Mouse (Mus musculus) ES-Bruce4 (cell line): ENCODE measurements at regions not wholly inside any gene's neighbourhood (a gene's known extent, or its start where the extent isn't known, plus 50 kb on each side); places are given as distances from the start of the nearest gene placed in this dataset.

Experiments used
- H3K27ac ChIP-seq: 2 replicates; pipeline ENCODE4 v1.5.1; 2012; ENCODE audit warnings: low read length, inconsistent platforms; ENCODE audit not compliant: insufficient read depth
- H3K27me3 ChIP-seq: 2 replicates; pipeline ENCODE4 v1.6.1; 2012; ENCODE audit warnings: mild to moderate bottlenecking, low read length, inconsistent platforms; ENCODE audit not compliant: control insufficient read depth, poor library complexity, insufficient read depth, severe bottlenecking
- H3K36me3 ChIP-seq: 2 replicates; pipeline ENCODE4 v1.6.1; 2012; ENCODE audit warnings: inconsistent platforms, mild to moderate bottlenecking, low read length, moderate library complexity; ENCODE audit not compliant: control insufficient read depth, poor library complexity, insufficient read depth, severe bottlenecking
- H3K4me1 ChIP-seq: one replicate; pipeline ENCODE4 v1.8.1; 2011; ENCODE audit warnings: low read length; ENCODE audit not compliant: control insufficient read depth, insufficient read depth
- H3K4me3 ChIP-seq: 2 replicates; pipeline ENCODE4 v1.5.1; 2011; ENCODE audit warnings: low read depth, mild to moderate bottlenecking, low read length
- H3K9ac ChIP-seq: 2 replicates; pipeline ENCODE4 v1.6.1; 2012; ENCODE audit warnings: low read depth, mild to moderate bottlenecking, inconsistent platforms; ENCODE audit not compliant: poor library complexity, severe bottlenecking
- H3K9me3 ChIP-seq: replicated peaks from 2 replicates; pipeline ENCODE4 v1.6.1; 2012; ENCODE audit warnings: mild to moderate bottlenecking, low read length, inconsistent platforms; ENCODE audit not compliant: control insufficient read depth, poor library complexity, insufficient read depth, severe bottlenecking
- CTCF ChIP-seq: IDR thresholded peaks from one replicate; pipeline ENCODE4 v1.8.1; 2011; ENCODE audit warnings: low read depth, low read length
- EP300 ChIP-seq: IDR thresholded peaks from 2 replicates; pipeline ENCODE4 v1.6.1; 2011; ENCODE audit warnings: low read depth, low read length; ENCODE audit not compliant: insufficient read depth
- POLR2A ChIP-seq: IDR thresholded peaks from one replicate; pipeline ENCODE4 v1.8.1; 2011; ENCODE audit warnings: low read length; ENCODE audit not compliant: insufficient read depth

GRCm38 (mm10) chr5:37967106-37967913 lies 71.2 kb upstream of the Stx18 start:
- H3K4me3 ChIP-seq, result no peak overlapping the region

DNA sequence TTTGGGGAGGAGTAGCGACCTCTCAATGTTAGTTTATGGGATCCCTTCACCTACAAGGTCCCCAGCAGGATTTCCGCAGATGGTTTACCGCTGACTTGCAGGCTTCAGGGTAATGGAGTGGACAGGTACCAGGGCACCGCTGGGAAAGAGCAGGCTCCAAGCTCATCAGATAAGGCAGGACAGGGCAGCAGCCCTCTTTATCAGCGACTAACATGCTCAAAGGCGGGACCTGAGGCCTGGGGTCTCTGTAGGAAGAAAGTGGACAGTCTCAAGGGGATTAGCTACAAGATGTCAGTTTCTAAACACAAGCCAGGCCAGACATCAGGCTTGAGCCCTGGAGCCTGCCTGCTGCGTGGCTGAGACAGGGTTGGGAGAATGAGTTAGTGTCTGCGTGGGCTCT lies 74.9 kb upstream of the Stx18 start:
- Histone ChIP-seq H3K36me3 (no peaks in the 10 kb centered on the region), H3K27me3 (no peaks in the 10 kb centered on the region), H3K4me3 (no peak overlapping the region), H3K4me1 (peaks cover 5% of the 10 kb centered on the region), H3K9ac (no peak overlapping the region), H3K27ac (no peak overlapping the region), H3K9me3 (no peaks in the 10 kb centered on the region)
- TF ChIP-seq EP300, result no peak
- no peak for TF ChIP-seq POLR2A
- no peak for TF ChIP-seq CTCF

More at GRCm38 (mm10) chr5:37967106-37967913, 71.2 kb upstream of the Stx18 start:
- H3K27me3 ChIP-seq, result no peaks in the 10 kb centered on the region
- H3K27ac ChIP-seq, result no peak overlapping the region
- H3K4me1 ChIP-seq, result peaks cover 5% of the 10 kb centered on the region
- TF ChIP-seq EP300 (no peak), CTCF (no peak), POLR2A (no peak)
- no peak overlapping the region for H3K9ac ChIP-seq
- no peaks in the 10 kb centered on the region for H3K9me3 ChIP-seq
- H3K36me3 ChIP-seq, result no peaks in the 10 kb centered on the region

GRCm38 (mm10) chr5:37962513-37962912 lies 76.0 kb upstream of the Stx18 start:
- TF ChIP-seq POLR2A (no peak), EP300 (no peak), CTCF (no peak)
- Histone ChIP-seq H3K27me3 (no peaks in the 10 kb centered on the region; the same call in 1 of the 2 replicates), H3K27ac (no peak overlapping the region), H3K4me1 (peaks cover 5% of the 10 kb centered on the region), H3K9me3 (no peaks in the 10 kb centered on the region), H3K36me3 (no peaks in the 10 kb centered on the region), H3K9ac (no peak overlapping the region), H3K4me3 (no peak overlapping the region)

- Histone ChIP-seq H3K36me3 (no peaks in the 10 kb centered on the region), H3K9ac (no peak overlapping the region), H3K27ac (no peak overlapping the region), H3K4me3 (no peak overlapping the region), H3K9me3 (no peaks in the 10 kb centered on the region), H3K27me3 (peaks cover under 1% of the 10 kb centered on the region; the same call in 1 of the 2 replicates), H3K4me1 (peaks cover 5% of the 10 kb centered on the region)
- no peak for TF ChIP-seq POLR2A
- TF ChIP-seq CTCF, result no peak
- TF ChIP-seq EP300, result no peak
Measured at GRCm38 (mm10) chr5:37960216-37960615, 78.3 kb upstream of the Stx18 start.

- Histone ChIP-seq H3K27ac (no peak overlapping the region), H3K27me3 (0 out of 2 replicates have a peak, but pooled peaks cover 1% of the 10 kb centered on the region), H3K4me3 (no peak overlapping the region), H3K9ac (no peak overlapping the region), H3K4me1 (no peaks in the 10 kb centered on the region), H3K9me3 (no peaks in the 10 kb centered on the region), H3K36me3 (no peaks in the 10 kb centered on the region)
- no peak for TF ChIP-seq CTCF
- TF ChIP-seq POLR2A, result no peak
- no peak for TF ChIP-seq EP300
Measured at GRCm38 (mm10) chr5:37952096-37952495, 86.4 kb upstream of the Stx18 start.

- Histone ChIP-seq H3K4me1 (no peaks in the 10 kb centered on the region), H3K27me3 (no peaks in the 10 kb centered on the region), H3K36me3 (no peaks in the 10 kb centered on the region), H3K9me3 (no peaks in the 10 kb centered on the region), H3K27ac (no peak overlapping the region), H3K9ac (no peak overlapping the region), H3K4me3 (no peak overlapping the region)
- TF ChIP-seq CTCF, result no peak
- no peak for TF ChIP-seq EP300
- no peak for TF ChIP-seq POLR2A
Measured at GRCm38 (mm10) chr5:37932760-37933122, 105.8 kb upstream of the Stx18 start.
